Mouse (Mus musculus): ENCODE measurements at regions not wholly inside any gene's neighbourhood (a gene's known extent, or its start where the extent isn't known, plus 50 kb on each side); places are given as distances from the start of the nearest gene placed in this dataset.

- no peak for TF ChIP-seq CTCF (IDR thresholded peaks at IDR 0.05; ENCODE audit: control insufficient read depth, insufficient read depth, insufficient replicate concordance, low read depth, low read length)
- no peak for TF ChIP-seq POLR2A (IDR thresholded peaks at IDR 0.05; ENCODE audit: control insufficient read depth, low read depth, low read length)
Observed at GRCm38 (mm10) chr14:100357131-100357530, 72.7 kb upstream of the Klf12 start.

Measured in testis, adult 2 months (tissue).